Mouse (Mus musculus) megakaryocyte, adult 5-6 weeks (primary cell): ENCODE measurements around the gene Atp2b4. TPM values are rescaled to one million over a fixed set of nuclear protein-coding genes. Genes with fewer than 3 reads are reported as not detected.
"Not testable (repeated sequence)": the region's sequence is repeated elsewhere in the genome, so short reads cannot be mapped to it uniquely, and the experiment has no call there.

Experiments used
- ATAC-seq: 2 replicates; pipeline ENCODE4 v1.8.0; 2016; ENCODE audit warnings: mild to moderate bottlenecking, inconsistent platforms; ENCODE audit not compliant: poor library complexity, severe bottlenecking
- total RNA-seq, 2 experiments: library from RNA; stranded (forward) in 1 of 2; stranded (reverse) in 1 of 2; fragments of 153-499, 151-499 nt in 1 of 2; fragments of 221-1000, 200-1000 nt in 1 of 2; gene quantifications; 2 replicates each; pipeline versions ENCODE4 v1.2.3 to v1.2.4; 2015 to 2017

The Atp2b4 gene
- total RNA-seq, 2 experiments from 2014 or later = 17.6 to 18.2 TPM

- ATAC-seq = no peak
Observed at GRCm38 (mm10) chr1:133697935-133698620, 102.8 kb downstream of the Atp2b4 start.

- ATAC-seq = no peak
Observed at GRCm38 (mm10) chr1:133695901-133696300, 104.9 kb downstream of the Atp2b4 start.

- ATAC-seq = peak; percentile 55
Observed at GRCm38 (mm10) chr1:133694876-133695275, 106.0 kb downstream of the Atp2b4 start.

- no peak for ATAC-seq
Observed at GRCm38 (mm10) chr1:133694301-133694700, 106.5 kb downstream of the Atp2b4 start.

GRCm38 (mm10) chr1:133693536-133694114 lies 107.2 kb downstream of the Atp2b4 start:
- ATAC-seq = no peak

GRCm38 (mm10) chr1:133692195-133692594 lies 108.6 kb downstream of the Atp2b4 start:
- ATAC-seq = no peak

- ATAC-seq = no peak
Observed at GRCm38 (mm10) chr1:133691046-133691445, 109.8 kb downstream of the Atp2b4 start.

GRCm38 (mm10) chr1:133689897-133690296 lies 110.9 kb downstream of the Atp2b4 start, which contains the start of gene Lax1:
TSS of gene Lax1 (minus strand) at chr1:133690108.
- ATAC-seq = peak; percentile 73

GRCm38 (mm10) chr1:133688301-133688700 lies 112.5 kb downstream of the Atp2b4 start:
- no peak for ATAC-seq

- ATAC-seq = peak; percentile 39
Observed at GRCm38 (mm10) chr1:133685749-133686519, 114.9 kb downstream of the Atp2b4 start.

- ATAC-seq = no peak
Observed at GRCm38 (mm10) chr1:133671801-133672200, 129.0 kb downstream of the Atp2b4 start.

- ATAC-seq = no peak
Observed at GRCm38 (mm10) chr1:133671266-133671665, 129.6 kb downstream of the Atp2b4 start.

GRCm38 (mm10) chr1:133670776-133671175 lies 130.1 kb downstream of the Atp2b4 start:
- no peak for ATAC-seq

- no peak for ATAC-seq
Observed at GRCm38 (mm10) chr1:133670190-133670589, 130.7 kb downstream of the Atp2b4 start.

- ATAC-seq = no peak
Observed at GRCm38 (mm10) chr1:133668618-133669017, 132.2 kb downstream of the Atp2b4 start.

GRCm38 (mm10) chr1:133667721-133668120 lies 133.1 kb downstream of the Atp2b4 start:
- no peak for ATAC-seq

- ATAC-seq = not testable (repeated sequence)
Observed at GRCm38 (mm10) chr1:133665713-133666112, 135.1 kb downstream of the Atp2b4 start.

GRCm38 (mm10) chr1:133664203-133664970 lies 136.5 kb downstream of the Atp2b4 start:
- ATAC-seq = no peak

GRCm38 (mm10) chr1:133663427-133663826 lies 137.4 kb downstream of the Atp2b4 start:
- ATAC-seq = no peak

GRCm38 (mm10) chr1:133662941-133663340 lies 137.9 kb downstream of the Atp2b4 start:
- no peak for ATAC-seq
